Mouse (Mus musculus): ENCODE results near the gene Pde4dip.

DNA sequence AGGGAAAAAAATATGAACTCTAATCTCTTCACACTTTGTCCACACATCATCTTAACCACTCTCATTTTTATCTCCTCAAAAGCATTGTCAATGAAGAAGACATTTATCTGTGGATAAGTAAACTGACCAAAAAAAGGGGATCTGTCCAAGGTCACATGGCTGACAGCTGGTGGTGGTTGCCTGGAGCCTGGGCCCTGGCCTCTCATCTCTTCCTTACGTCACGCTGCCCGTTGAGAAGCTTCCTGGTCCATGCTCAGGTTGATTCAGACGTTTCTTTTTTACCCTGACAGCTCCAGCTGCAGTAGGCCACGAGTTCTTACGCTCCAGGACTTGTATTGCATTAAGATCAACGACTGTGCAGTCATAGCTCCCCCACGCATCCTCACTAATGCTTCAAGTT, 222.4 kb downstream of the Pde4dip start:
- TF ChIP-seq POLR2A (IDR thresholded peaks at IDR 0.05; ENCODE audit: insufficient read depth, low read depth, low read length), result no peak
- no peak for TF ChIP-seq CTCF (IDR thresholded peaks at IDR 0.05)
- no peak for TF ChIP-seq EP300 (IDR thresholded peaks at IDR 0.05; ENCODE audit: insufficient read depth, low read depth, low read length)
